Mouse (Mus musculus) mouse embryonic stem cell (cell line): ENCODE results near the gene Ap1b1.

ENCODE experiments used
- in situ Hi-C, 2 experiments: fragments of 300-500 bp; cut with MboI; formaldehyde crosslinking; loops; 1 replicate in 1 of 2; 3 replicates in 1 of 2; pipeline ENCODE4 v1.14.3; 2019 to 2020; ENCODE audit warnings: low sequenced_read_pairs in 2 of 2, low pct_unique_long_range_greater_than_20kb in 1 of 2, mixed read lengths in 1 of 2; ENCODE audit not compliant: unreplicated experiment in 1 of 2

Ap1b1 gene

DNA sequence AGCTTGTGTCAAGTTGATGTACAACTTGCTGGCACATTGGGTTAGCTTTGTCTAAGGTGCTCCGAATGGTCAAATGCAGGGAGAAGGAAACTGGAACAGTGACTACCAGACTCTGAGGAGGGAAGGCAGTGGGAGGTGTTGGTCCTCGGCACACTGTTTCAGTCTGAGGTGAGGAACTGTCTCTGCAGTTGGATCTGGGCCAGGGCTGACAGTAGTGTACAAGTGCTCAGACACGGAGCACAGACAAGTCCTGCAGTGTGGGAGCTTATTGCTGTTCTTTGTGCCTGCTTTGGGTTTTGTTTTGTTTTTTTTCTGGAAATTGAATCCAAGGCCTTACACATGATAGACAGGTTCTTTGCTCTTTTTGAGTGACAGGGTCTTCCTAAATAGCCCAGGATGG, 3.6 kb upstream of the Ap1b1 start:
- in situ Hi-C loops: no loop called here

DNA sequence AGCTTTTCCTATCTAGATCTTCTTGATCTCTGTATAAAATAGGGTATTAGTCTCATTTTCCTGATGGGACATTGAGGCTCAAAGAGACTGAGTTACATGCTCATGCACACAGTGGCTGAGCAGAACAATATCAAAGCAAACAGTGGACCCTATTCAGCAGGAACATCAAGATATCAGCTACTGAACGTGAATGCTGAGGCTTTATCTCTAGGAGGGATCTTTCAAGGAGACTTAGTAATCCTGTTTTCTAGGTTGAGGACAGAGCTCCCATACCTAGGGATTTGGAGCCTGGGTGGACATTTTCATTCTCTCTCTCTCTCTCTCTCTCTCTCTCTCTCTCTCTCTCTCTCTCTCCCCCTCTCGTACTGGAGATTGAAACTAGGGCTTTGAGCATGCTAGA, 3.1 kb upstream of the Ap1b1 start:
- in situ Hi-C loops: no loop called here

DNA sequence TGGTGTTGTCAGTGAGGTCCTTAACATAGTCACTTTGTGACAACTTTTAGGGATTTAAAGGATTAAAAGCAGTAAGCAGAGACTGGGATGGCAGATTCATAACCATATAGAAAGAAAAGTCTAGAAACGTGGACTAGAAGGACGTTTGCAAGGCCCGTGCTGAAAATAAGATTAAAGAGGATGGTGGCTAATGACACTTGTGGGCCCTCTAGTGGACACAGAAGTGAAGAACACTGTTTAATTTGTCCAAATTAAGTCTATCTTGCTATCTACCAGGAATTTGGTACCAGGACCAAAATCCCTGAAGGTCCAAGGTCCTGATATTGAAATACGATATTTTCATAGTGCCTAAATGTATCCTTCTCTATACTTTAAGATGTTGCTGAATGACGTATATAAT, 2.4 kb upstream of the Ap1b1 start:
- in situ Hi-C loops: no loop called here

DNA sequence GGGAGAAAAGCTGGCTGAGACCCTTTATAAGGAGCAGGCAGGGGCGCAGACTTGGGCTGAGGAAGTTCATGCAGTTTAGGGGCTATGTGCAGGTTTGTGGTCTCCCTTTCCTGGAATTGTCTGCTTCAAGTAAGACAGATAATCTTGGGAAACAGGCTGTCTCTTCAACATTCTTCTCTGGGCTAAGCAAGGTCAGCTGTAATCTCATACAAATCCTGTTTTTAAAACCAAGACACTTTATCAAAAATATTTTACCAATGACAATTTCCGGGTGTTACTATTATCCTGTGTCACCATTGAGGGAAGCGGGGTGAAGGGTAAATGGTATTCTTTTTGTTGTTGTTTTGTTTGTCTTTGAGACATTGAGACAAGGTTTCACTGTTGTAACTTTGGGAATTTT, 1.8 kb upstream of the Ap1b1 start:
- in situ Hi-C loops: no loop called here

DNA sequence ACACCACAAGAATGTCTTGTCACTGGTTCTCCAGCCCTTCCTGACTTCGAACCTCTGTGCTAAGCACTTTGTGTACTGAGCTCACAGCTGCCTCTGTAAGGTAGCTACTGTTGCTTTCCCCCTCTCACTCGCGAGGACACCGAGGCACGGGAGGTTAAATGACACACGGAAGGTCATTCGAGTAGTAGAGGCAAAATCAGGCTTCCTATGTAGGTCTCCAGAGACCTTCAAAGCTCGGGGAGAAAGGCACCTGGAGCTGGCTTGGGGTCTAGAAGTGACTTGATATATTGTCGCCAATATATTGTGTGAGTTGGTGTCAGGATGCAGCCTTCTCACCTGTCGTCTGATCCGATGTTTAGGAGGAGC, 846 bp downstream of the Ap1b1 start:
- in situ Hi-C loops: no loop called here

DNA sequence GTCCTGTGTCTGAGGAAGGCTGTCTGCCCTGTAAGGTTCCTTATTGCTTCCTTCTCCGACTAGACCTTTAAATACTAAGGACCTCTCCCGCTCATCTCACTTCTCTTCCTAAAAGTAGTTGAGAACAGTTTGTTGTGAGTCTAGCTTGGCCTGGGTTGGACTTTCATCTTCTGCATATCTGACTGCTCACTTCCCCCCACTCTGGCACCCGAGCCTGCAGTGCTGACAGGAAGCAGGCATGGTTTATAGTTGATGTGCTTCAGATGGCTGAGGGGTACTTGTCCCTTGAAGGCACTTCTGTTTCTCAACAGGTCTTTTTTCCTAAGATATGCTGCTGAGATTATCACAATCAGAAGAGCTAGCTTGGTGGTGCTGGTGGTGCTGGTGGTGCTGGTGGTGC, 2.6 kb downstream of the Ap1b1 start:
- in situ Hi-C loops: no loop called here

DNA sequence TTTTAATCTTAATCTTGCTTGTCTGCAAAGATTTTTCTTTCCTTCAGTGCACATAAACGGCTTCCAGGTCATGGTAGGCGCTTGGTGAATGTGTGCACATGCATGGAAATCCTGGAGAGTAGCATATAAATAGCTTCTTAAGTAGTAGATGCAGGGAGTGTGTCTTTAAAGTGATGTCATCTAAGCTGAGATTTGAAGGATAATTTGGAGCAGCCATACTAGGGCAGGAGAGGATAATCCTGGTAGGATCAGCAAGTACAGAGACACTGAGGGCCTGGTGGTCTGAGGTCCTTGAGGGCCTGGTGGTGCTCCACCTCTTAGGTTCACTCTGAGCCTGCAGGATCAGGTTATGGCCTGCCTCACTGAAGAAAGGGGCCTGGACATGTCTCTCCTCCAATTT, 5.8 kb downstream of the Ap1b1 start:
- in situ Hi-C loops: no loop called here

DNA sequence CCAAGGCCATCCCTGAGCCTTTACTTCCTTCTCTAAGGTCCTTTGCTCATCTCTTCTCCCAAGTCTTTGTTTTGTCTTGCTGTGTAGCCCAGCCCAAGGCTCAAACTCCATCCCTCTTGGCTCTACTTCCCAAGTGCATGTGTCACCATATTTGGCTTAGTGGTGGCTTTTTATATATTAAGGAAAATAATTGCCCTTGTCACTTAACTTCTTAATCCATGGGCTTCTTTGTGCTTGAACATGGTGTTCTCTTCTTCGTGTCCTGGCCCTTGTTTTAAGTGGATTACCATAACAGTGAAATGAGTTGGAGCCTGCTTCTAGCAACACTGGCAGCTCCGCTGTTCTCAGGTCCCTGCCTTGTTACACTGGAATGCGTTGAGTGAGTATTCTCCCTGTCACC, 9.1 kb downstream of the Ap1b1 start:
- in situ Hi-C loops: no loop called here

DNA sequence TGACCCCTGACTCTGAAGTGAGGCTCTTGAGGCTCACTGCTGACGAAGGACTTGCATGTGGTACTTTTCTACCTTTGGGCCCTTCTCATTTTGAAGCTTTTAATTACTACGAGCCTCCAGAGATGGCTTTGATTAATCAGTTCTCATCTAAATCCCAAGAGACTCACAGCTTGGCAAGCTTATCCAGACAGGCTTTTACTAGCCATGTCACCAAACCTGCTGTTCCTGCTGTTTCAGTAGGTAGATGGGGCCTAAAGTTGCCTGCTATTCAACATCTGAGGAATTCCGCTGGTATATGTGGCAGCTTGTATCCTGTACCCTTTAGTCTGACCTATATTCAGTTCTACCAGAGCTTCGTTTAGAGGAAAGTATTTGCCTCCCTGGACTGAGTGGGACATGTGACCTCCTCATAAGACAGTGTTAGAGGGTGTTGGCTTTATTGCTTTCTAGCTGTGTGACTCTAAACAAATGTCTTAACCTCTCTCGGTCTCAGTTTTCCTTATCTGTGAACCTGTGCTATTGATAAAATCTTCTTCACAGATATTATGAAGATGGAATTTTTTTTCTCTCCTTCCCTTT, 10.1 kb downstream of the Ap1b1 start:
- in situ Hi-C loops: no loop called here

DNA sequence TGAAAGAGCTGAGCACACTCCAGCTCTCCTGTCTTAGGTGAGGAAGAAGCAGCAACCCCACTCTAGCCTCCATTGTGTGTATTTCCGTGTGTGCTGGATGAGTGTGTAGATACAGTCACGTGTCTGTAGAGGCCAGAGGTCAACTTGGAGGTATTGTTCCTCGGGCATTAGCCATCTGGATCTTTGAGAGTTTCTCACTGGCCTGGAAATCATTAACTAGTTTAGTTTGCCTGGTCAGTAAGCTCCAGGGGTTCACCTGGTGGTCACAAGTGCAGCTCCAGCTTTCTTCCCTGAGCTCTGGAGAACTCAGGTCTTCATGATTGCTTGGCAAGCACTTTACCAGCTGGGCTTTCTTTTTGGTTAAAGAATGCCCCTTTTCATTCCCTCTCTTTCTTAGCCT, 11.7 kb downstream of the Ap1b1 start:
- in situ Hi-C loops: no loop called here

DNA sequence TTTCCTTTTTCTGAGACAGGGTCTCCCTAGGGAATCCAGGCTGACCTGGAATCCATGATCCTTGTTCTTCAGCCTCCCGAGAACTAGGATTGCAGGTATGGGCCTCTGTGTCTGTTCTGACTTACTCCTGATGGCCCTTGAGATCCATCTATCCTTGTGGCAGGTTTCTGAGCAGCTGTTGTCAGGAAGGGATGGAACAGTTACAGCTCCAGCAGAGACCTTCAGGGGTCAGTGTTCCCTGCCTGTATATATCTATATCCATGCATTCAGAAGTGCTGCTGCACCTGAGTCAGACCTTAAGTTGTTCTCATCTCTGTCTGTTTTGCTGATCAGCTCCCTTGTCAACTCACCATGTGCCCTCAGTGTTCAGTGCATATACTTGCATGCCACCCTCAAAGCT, 12.1 kb downstream of the Ap1b1 start:
- in situ Hi-C loops: no loop called here

DNA sequence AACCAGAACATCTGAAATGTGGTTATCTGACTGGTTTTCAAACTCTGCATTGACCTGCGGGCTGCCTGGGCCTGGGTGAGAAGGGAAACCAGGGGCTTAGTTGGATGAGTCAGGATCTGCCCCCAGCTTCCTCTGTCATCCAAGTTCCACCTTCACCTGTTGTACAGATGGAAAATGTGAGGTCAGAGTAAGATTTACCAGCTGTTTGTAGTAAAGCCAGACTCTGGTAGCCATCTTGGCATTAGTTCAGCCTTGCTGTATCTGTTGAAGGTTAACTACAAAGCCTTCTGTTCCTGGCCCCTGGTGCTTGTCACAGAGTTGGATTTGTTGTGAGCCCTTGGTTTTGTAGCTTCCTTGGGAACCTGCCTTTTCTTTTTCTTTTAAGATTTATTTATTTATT, 13.6 kb downstream of the Ap1b1 start:
- in situ Hi-C loops: no loop called here

DNA sequence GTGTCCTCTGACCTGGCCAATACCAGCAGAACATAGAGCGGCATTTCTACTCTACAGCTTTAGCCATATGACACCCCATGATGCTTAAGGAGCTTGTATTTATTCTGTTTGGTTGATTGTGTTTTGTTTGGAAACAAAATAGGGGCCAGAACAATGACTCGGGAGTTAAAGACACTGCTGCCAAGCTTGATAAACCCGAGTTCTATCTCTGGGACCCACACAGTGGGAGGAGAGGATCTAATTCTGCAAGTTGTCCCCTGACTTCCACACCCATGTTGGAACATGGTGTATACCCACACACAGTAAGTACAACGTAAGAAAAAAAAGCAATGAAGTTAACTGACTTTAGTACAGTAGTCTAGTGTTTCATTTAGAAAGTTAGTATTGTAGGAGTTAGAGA, 16.2 kb downstream of the Ap1b1 start:
- in situ Hi-C loops: no loop called here

DNA sequence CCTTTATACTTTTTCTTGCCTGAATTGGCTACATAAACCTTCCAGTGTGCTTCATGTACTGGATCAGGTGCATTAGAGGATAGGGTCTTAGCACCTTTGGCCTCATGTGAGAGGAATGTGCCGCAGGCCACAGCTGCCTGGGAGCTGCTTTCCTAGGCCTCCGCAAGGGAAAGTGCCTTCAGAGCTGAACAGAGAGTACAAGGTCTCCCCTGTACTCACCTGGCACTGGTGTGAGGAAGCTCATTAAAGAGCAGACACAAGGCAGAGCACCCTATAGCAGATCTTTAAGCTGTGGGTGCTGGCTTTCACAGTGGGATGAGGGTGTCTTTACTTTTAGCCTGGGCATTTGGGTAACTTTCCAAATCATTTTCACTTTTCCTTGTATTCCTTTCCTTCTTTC, 18.9 kb downstream of the Ap1b1 start:
- in situ Hi-C loops: no loop called here

DNA sequence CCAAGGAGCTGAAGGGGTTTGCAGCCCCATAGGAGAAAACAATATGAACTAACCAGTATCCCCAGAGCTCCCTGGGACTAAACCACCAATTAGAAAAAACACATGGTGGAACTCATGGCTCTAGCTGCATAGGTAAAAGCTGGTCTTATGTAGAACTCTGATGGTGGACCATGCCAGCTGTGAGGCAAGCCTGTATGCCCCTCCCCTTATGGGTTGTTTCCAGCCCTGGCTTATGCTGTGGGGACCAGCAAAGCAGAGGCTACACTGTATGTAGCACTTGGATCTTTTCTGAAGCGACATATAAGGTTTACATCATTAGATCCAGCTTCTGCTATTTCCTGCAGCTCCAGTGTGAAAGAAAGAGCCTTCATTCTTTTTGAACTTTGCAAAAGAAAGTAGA, 20.6 kb downstream of the Ap1b1 start:
- in situ Hi-C loops: no loop called here

DNA sequence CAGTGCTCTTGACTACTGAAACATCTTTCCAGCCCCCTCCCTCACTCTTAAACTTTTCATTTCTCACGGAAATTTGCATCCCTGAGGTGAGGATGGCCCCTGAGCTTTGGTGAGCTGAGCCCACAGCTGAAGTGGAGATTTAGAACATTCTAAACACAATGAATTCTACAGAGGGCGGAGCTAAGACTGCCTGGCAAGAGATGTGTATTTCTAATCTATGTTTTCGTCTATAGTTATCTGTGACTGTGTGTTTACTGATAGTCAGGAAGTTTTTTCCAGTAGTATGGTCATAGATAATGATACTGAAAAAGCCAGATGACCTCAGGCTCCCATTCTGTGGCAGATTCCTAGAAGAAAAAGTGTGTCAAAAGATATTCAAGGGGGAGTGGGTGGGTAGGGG, 22.2 kb downstream of the Ap1b1 start:
- in situ Hi-C loops: no loop called here

DNA sequence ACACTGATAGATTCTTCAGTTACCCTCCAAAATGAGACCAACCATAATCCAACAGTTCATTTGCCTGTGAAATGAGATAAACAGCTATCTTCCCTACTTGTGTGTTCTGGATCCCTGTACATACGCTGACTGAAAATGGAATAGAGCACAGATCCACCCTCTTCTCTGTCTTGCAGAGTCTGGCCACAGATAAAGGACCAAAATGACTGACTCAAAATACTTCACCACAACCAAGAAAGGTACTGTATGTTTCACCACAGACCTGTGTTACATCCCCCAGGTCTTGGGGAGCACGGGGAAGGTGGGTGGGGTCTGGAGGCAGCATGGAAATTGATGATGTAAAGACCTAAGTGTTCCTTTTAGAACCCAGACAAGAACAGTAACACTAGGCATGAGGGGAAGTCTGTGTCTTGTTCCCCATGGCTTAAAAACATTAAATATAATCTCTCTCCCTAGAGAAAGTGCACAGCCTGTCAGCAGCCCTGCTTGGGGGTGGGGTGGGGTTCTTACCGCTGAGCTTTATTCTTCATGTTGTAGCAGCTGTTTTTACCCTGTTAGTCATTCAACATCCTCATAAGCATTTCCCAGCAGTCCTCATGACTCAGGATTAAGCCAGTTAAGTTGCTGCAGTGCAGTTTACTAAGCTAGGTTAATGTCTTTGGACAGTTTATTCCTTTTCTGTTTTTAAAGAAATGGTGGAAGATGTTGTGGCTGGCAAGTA, 22.9 kb downstream of the Ap1b1 start:
- in situ Hi-C loops: no loop called here

DNA sequence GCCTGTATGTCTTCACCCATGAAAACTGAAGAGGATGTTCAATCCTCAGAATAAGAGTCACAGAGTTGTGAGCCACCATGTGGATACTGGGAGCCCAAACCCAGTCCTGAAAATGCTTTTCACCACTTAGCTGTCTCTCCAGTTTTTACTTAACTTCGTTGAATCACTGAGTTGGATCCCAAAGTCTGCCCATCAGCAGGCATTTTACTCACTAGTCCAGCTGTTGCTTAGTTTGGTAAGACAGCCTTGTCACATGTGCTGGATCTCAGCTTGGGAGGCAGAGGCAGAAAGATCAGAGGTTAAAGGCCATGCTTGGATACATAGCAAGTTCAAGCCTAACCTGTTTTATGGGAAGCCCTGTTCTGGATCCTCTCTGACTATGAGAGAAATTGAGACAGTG, 23.6 kb downstream of the Ap1b1 start:
- in situ Hi-C loops: no loop called here

DNA sequence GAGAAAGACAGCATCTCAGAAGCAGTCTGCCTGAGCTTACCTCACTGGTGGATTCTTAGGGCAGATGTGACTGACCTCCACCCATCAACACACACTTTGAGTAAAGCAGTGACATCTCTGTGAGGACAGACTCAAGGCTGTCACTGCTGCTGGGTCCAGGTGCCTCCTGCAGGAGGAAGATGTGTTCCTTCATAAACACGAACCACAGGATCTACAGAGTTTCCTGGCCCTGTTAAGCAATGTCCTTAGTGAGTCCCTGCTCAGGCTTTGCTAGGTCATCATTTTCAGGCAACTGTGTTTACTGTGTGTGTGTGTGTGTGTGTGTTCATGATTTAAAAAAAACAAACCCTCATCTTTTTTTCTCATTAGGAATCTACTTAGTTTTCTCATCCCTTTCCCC, 24.9 kb downstream of the Ap1b1 start:
- in situ Hi-C loops: no loop called here

DNA sequence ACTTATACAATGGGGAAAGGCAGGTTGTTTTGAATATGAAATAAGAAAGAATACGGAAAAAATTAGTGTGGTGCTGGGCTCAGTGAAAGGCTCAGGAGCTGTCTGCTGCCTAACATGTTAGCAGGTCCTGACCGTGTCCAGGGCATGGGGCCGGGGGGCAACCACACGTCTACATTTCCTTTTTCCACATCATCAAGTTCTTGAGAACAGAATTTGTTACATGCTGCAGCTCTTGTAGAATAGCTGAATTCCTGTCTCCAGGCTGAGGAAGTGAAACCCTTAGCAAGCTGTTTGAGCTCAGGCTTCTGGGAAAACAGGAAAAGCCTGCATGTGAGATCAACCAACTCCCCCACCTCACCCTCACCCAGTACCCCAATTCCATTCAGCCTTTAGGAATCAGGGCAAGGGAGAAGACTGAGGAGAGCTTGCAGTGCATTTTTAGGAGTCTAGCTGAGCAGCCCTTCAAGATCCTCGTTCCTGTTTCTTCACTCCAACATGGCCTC, 25.6 kb downstream of the Ap1b1 start:
- in situ Hi-C loops: no loop called here

DNA sequence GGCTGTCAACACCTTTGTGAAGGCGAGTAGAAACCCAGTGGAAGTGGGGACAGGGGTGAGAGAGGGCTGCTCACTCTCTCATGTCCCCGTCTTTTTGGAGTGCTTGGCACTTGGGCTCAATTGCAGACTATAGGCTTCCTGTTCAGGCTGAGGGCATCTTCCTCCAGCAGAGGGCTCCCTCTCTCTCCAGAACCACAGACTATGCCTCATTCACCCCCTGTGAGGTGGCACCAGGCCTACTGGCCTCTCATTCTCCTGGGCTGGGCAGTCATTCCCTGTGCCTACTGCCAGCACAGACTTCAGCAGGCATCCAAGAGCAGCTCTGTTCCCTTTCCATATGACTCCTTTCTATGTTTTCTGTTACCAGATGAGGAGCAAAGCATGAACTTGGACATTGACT, 29.1 kb downstream of the Ap1b1 start:
- in situ Hi-C loops: no loop called here
